8 mouse cellular contexts compared by ENCODE assay signal in genomic region chr9:110732623-110733022, GRCm38 (mm10). TPM values are rescaled to one million over a fixed set of nuclear protein-coding genes. Genes with fewer than 3 reads are reported as not detected.
DNase-seq lines count a peak whose midpoint lies in the region; ATAC-seq lines count a peak whose summit lies in the region.

No protein-coding gene starts in this region.

- H3K27me3 ChIP-seq in forebrain, embryonic 14.5 days (replicated peaks; ENCODE audit: control insufficient read depth, insufficient read depth, low read length): peaks cover 15% of the 10 kb centered on the region

- H3K4me3 ChIP-seq in forebrain, embryonic 14.5 days (ENCODE audit: low read depth, low read length): peak overlapping the region; percentile 34

- peak overlapping the region; percentile 61 for H3K4me2 ChIP-seq in forebrain, embryonic 14.5 days (ENCODE audit: low read length)

- ATAC-seq in forebrain, embryonic 14.5 days: peak; percentile 76
- peak; percentile 92 to 96 for ATAC-seq in hematopoietic stem cell, adult 5-6 weeks (replicated peaks in 1 of 2; ENCODE audit: insufficient read depth in 1 of 2, low FRiP score in 2 of 2, low TSS enrichment in 1 of 2, low read depth in 1 of 2, poor library complexity in 2 of 2, severe bottlenecking in 2 of 2)
- ATAC-seq in megakaryocyte-erythroid progenitor cell, adult 5-6 weeks (replicated peaks; ENCODE audit: low FRiP score, low TSS enrichment, poor library complexity, severe bottlenecking): peak; percentile 91

- WGBS in forebrain, embryonic 14.5 days: under 1% methylated on average over 26 of the region's 26 CpGs

- no peaks in the 10 kb centered on the region for H3K9me3 ChIP-seq in forebrain, embryonic 14.5 days (replicated peaks; ENCODE audit: control insufficient read depth, low read length)

- DNase-seq in ES-CJ7 (ENCODE audit: low read depth, low spot score): peak; percentile 79
- DNase-seq in adrenal gland, postnatal 10 days: peak; percentile 86
- peak; percentile 76 for DNase-seq in forebrain, embryonic 14.5 days (ENCODE audit: low spot score)
- peak; percentile 40 to 82 for DNase-seq in left cerebral cortex, postnatal 10 days (ENCODE audit: extremely low spot score in 1 of 2, low spot score in 2 of 2)
- peak; percentile 33 for DNase-seq in right cerebral cortex, postnatal 14 days
- DNase-seq in cerebellum, adult 9-11 months: no peak

- intact Hi-C loops in left cerebral cortex, postnatal 10 days (cut with DNase I): loop anchor here (10.0 kb wide), 1 partner anchor 332 kb away; no protein-coding TSS in a partner anchor

- H3K27ac ChIP-seq in forebrain, embryonic 14.5 days (ENCODE audit: low read depth, low read length): no peak overlapping the region

- H3K9ac ChIP-seq in forebrain, embryonic 14.5 days (ENCODE audit: low read length): peak overlapping the region; percentile 47; the same call in 1 of the 2 replicates

- peaks cover 6% of the 10 kb centered on the region; the same call in 1 of the 2 replicates for H3K4me1 ChIP-seq in forebrain, embryonic 14.5 days (ENCODE audit: control insufficient read depth, insufficient read depth, low read length)

- no peaks in the 10 kb centered on the region for H3K36me3 ChIP-seq in forebrain, embryonic 14.5 days (ENCODE audit: control insufficient read depth, insufficient read depth, low read length)

RNA-seq across cellular contexts. Expression of gene Myl3, which starts 9.0 kb away (rescaled TPM):
- 10 to 100 TPM; 10.6 to 78.0 TPM for total RNA-seq in adrenal gland, postnatal 10 days (2021)
- 0.33 TPM in 1 of 2 replicates, not detected in the other for polyA plus RNA-seq in forebrain, embryonic 14.5 days (2014; fragmentation: Nextera tagmentation; extraction: Ambion mirVana)
- not detected in 2 replicates for total RNA-seq in hematopoietic stem cell, adult 5-6 weeks (2017)
- under 1 TPM; 0.39 to 0.56 TPM for total RNA-seq in left cerebral cortex, postnatal 10 days (2021)
- total RNA-seq in megakaryocyte-erythroid progenitor cell, adult 5-6 weeks (2014; fragmentation: Nextera tagmentation): not detected in 2 replicates
- not detected in 2 replicates for total RNA-seq in megakaryocyte-erythroid progenitor cell, adult 5-6 weeks (2017)

RNA-seq across cellular contexts. Expression of gene Pth1r, which starts 14.3 kb away (rescaled TPM):
- 10 to 100 TPM; 13.4 to 13.9 TPM for total RNA-seq in adrenal gland, postnatal 10 days (2021)
- 4.0 and 4.7 TPM in 2 replicates for polyA plus RNA-seq in forebrain, embryonic 14.5 days (2014; fragmentation: Nextera tagmentation; extraction: Ambion mirVana)
- total RNA-seq in hematopoietic stem cell, adult 5-6 weeks (2017): 1.1 TPM in 1 of 2 replicates, not detected in the other
- total RNA-seq in left cerebral cortex, postnatal 10 days (2021): 1 to 10 TPM; 9.1 to 9.3 TPM
- total RNA-seq in megakaryocyte-erythroid progenitor cell, adult 5-6 weeks (2014; fragmentation: Nextera tagmentation): not detected in 2 replicates
- not detected in 2 replicates for total RNA-seq in megakaryocyte-erythroid progenitor cell, adult 5-6 weeks (2017)

Comparison
In these comparisons a context has a peak if more than half of its experiments do, and no peak if none do; other contexts are left out.
1. RNA of gene Myl3, which starts 9.0 kb away (total RNA-seq): 10.6 to 78.0 TPM in adrenal gland, postnatal 10 days; 0.39 to 0.56 TPM in left cerebral cortex, postnatal 10 days, not detected in hematopoietic stem cell, adult 5-6 weeks and not detected in megakaryocyte-erythroid progenitor cell, adult 5-6 weeks; every median in the first group is over 4 times any median in the second.
2. Peak in every context shown above with its lines, with median percentiles within 50 percentile points of each other: ATAC-seq.